Mouse (Mus musculus) hindbrain, embryonic 10.5 days (tissue): ENCODE measurements around the gene Tnnt3. TPM values are rescaled to one million over a fixed set of nuclear protein-coding genes. Genes with fewer than 3 reads are reported as not detected.

Experiments
- DNase-seq: peaks from one replicate; pipeline ENCODE4 v3.0.0-alpha.2; 2017; ENCODE audit warnings: low spot score
- H3K27ac ChIP-seq: fragments of 300-500 bp; sonication (generic); 2 replicates; pipeline ENCODE4 v1.5.1; 2016; ENCODE audit warnings: mild to moderate bottlenecking, moderate library complexity
- H3K27me3 ChIP-seq: fragments of 300-500 bp; sonication (generic); 2 replicates; pipeline ENCODE4 v1.6.1; 2016; ENCODE audit warnings: mild to moderate bottlenecking; ENCODE audit not compliant: poor library complexity, insufficient read depth, severe bottlenecking
- H3K36me3 ChIP-seq: fragments of 300-500 bp; sonication (generic); 2 replicates; pipeline ENCODE4 v1.6.1; 2016; ENCODE audit warnings: mild to moderate bottlenecking, moderate library complexity
- H3K4me1 ChIP-seq: fragments of 300-500 bp; sonication (generic); replicated peaks from 2 replicates; pipeline ENCODE4 v1.6.1; 2016; ENCODE audit warnings: mild to moderate bottlenecking
- H3K4me3 ChIP-seq: fragments of 300-500 bp; sonication (generic); 2 replicates; pipeline ENCODE4 v1.5.1; 2016; ENCODE audit warnings: mild to moderate bottlenecking, moderate library complexity
- H3K9me3 ChIP-seq: fragments of 300-500 bp; sonication (generic); 2 replicates; pipeline ENCODE4 v1.6.1; 2016; ENCODE audit warnings: mild to moderate bottlenecking, moderate library complexity
- WGBS: fragments of 180-500 bp; shearing (Covaris S2); methylation state at CpG from one replicate; pipeline ENCODE4 v1.1.7; 2016; 5-methylcytosine and 5-hydroxymethylcytosine counted together
- polyA plus RNA-seq: library from polyadenylated mRNA; unstranded; fragments of >200 nt; fragmentation: Nextera tagmentation; extraction: Ambion mirVana; gene quantifications from 2 replicates; pipeline ENCODE4 v1.2.1, GENCODE M21; 2016

Gene Tnnt3
- polyA plus RNA-seq, 1 experiment from 2014 or later: 1.1 TPM

- DNase-seq: no peak
- 0 out of 2 replicates have a peak, but pooled peaks cover 6% of the 10 kb centered on the region for H3K27me3 ChIP-seq
- H3K4me1 ChIP-seq: peaks cover 49% of the 10 kb centered on the region
- no peaks in the 10 kb centered on the region for H3K36me3 ChIP-seq
- no peaks in the 10 kb centered on the region for H3K9me3 ChIP-seq
- WGBS: 84% methylated on average over 7 of the region's 7 CpGs
- peak overlapping the region; percentile 92 for H3K27ac ChIP-seq
- H3K4me3 ChIP-seq: no peak overlapping the region
Measured at GRCm38 (mm10) chr7:142470171-142470691, 28.4 kb upstream of the Tnnt3 start.

DNA sequence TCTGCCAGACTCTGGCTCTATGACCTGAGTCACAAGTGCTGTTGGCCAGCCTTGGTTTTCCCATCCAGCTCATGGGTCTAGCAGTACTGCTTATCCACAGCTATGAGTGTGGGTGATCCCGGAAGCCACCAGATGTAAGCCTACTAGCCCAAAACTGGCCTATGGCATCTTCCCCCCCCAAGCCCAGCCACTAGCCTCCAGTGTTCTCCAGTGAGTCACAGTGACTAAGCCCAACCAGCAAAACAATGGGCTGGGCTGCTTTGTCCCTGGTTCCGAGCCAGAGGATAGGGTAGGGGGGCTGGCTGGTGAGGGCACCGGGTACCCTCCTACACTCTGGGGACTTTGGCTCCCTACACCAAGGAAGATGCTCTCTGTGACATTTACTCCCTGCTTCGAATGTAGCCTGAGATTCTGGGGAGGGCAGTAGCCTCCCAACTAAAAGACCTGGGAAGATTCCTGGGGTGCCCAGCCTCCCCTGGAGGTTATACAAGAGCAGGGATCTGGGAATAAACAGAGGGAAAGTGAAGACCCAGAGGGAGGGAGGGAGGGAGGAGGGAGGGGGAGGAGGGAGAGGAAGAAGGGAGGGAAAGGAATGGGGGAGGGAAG, 27.7 kb upstream of the Tnnt3 start:
- DNase-seq: peak; percentile 63
- H3K36me3 ChIP-seq: no peaks in the 10 kb centered on the region
- H3K27ac ChIP-seq: peak overlapping the region; percentile 92
- H3K27me3 ChIP-seq: 0 out of 2 replicates have a peak, but pooled peaks cover under 1% of the 10 kb centered on the region
- H3K4me3 ChIP-seq: no peak overlapping the region
- 23% methylated on average over 4 of the region's 4 CpGs for WGBS
- peaks cover 55% of the 10 kb centered on the region for H3K4me1 ChIP-seq
- no peaks in the 10 kb centered on the region for H3K9me3 ChIP-seq

- Histone ChIP-seq H3K36me3 (no peaks in the 10 kb centered on the region), H3K27me3 (no peaks in the 10 kb centered on the region), H3K4me1 (peaks cover 59% of the 10 kb centered on the region), H3K27ac (peak overlapping the region; percentile 92), H3K4me3 (no peak overlapping the region), H3K9me3 (no peaks in the 10 kb centered on the region)
- 16% methylated on average over 6 of the region's 6 CpGs for WGBS
- DNase-seq: no peak
Measured at GRCm38 (mm10) chr7:142471414-142471861, 27.2 kb upstream of the Tnnt3 start.

DNA sequence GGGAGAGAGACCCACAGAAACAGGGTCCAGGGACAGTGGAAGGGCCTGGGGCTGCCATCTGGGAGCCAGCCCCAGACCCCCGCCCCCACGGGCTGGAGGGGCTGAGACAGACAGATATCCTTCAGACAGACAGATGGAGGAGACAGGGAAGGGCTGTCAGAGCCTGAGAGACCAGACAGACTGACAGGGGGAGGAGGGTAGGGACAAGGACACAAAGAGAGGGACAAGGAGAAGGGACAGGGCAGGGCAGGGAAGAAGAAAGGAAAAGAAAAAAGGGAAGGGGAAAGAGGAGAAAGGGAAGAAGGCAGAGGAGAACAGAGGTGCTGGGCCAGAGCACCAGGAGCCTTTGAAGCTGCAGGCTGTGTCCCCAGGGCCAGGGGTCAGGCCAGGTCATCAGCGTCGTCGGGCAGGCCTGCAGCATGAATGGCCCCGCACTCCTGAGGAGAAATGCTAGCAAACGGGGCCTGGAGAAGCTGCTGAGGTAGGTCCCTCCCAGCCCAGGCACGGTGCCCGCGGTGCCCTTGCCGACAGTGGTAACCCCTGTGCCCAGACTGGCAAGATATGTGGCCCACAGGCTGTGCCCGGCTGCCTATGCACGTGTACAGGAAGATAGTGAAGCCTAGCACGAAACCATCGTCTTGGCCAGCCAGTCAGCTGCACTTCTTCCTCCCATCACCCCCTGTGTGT, 26.6 kb upstream of the Tnnt3 start:
- peak; percentile 59 for DNase-seq
- H3K27me3 ChIP-seq: no peaks in the 10 kb centered on the region
- H3K4me1 ChIP-seq: peaks cover 65% of the 10 kb centered on the region
- H3K4me3 ChIP-seq: peak overlapping the region; percentile 18
- H3K27ac ChIP-seq: peak overlapping the region; percentile 92
- WGBS: 27% methylated on average over 15 of the region's 15 CpGs
- no peaks in the 10 kb centered on the region for H3K9me3 ChIP-seq
- H3K36me3 ChIP-seq: no peaks in the 10 kb centered on the region

DNA sequence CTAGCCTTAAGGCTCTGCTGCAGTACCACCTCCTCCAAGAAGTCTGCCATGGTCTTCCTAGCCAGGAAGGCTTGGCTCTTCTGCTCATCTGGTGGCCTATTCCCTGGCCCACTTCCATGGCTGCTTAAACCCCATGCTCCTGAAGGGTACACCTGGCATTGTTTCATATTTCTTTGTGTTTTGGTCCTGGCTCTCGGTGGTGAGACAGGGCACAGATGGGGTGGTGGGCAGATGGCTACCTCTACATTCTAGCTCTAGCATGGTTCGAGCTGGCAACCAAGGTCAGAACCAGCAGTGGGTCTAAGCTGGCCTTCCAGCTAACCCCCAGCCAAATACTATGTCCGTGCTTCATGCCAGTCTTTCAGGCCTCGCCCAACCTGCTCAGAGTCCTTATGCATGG, 25.7 kb upstream of the Tnnt3 start:
- Histone ChIP-seq H3K9me3 (no peaks in the 10 kb centered on the region), H3K27ac (peak overlapping the region; percentile 92), H3K4me1 (peaks cover 74% of the 10 kb centered on the region), H3K27me3 (no peaks in the 10 kb centered on the region), H3K36me3 (no peaks in the 10 kb centered on the region), H3K4me3 (no peak overlapping the region)
- WGBS: 88% methylated on average over 4 of the region's 4 CpGs
- DNase-seq: no peak

DNA sequence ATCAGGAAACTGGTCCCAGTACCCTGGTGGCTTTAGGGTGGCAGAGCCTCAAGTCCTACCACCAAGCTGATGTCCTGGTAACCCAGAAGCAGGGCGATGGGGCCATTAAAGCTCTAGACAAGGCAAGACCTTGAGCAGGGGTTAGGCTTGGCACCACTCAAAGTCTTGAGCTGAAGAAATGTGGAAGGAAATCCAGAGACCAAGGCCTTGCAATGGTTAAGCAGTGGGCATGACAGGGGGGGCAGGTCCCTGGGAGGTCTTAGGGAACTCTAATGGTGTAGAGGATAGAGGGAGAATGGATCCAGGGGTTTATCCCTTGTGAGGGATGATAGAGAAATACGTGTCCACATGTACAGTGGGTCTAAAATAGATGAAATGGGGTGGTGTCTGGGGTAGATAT, 25.2 kb upstream of the Tnnt3 start:
- no peak overlapping the region for H3K4me3 ChIP-seq
- no peaks in the 10 kb centered on the region for H3K9me3 ChIP-seq
- DNase-seq: no peak
- peak overlapping the region; percentile 92 for H3K27ac ChIP-seq
- 95% methylated on average over 2 of the region's 2 CpGs for WGBS
- H3K4me1 ChIP-seq: peaks cover 80% of the 10 kb centered on the region
- no peaks in the 10 kb centered on the region for H3K27me3 ChIP-seq
- no peaks in the 10 kb centered on the region for H3K36me3 ChIP-seq

- no peak for DNase-seq
- peak overlapping the region; percentile 74 for H3K27ac ChIP-seq
- H3K27me3 ChIP-seq: no peaks in the 10 kb centered on the region
Measured at GRCm38 (mm10) chr7:142474799-142475198, 23.8 kb upstream of the Tnnt3 start.

DNA sequence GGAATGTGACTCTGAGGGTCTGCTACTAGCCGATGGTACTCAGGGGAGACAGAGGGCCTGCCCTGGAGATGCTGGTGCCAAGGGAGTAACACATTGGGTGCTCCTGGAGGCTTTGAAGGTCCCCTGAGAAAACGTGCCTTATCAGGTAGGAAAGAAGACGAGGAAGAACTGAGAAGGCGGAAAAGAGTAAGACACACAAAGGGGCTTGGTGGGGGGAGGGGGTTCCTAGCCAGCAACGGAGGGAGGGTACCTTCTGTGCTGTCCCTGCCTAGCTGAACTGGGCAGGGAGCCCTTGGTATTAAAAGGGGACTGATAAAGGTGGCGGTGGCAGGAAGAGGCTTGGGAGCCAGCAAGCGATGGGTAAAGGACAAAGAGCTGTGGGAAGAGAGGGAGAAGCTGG, 23.0 kb upstream of the Tnnt3 start:
- 69% methylated on average over 7 of the region's 7 CpGs for WGBS
- Histone ChIP-seq H3K27ac (peak overlapping the region; percentile 74), H3K27me3 (no peaks in the 10 kb centered on the region), H3K9me3 (no peaks in the 10 kb centered on the region), H3K4me1 (peaks cover 87% of the 10 kb centered on the region), H3K36me3 (no peaks in the 10 kb centered on the region), H3K4me3 (no peak overlapping the region)
- DNase-seq: no peak

More at GRCm38 (mm10) chr7:142474799-142475198, 23.8 kb upstream of the Tnnt3 start:
- H3K4me3 ChIP-seq: no peak overlapping the region
- 82% methylated on average over 14 of the region's 14 CpGs for WGBS
- H3K4me1 ChIP-seq: peaks cover 92% of the 10 kb centered on the region
- H3K36me3 ChIP-seq: no peaks in the 10 kb centered on the region
- no peaks in the 10 kb centered on the region for H3K9me3 ChIP-seq

GRCm38 (mm10) chr7:142476271-142476670, 22.4 kb upstream of the Tnnt3 start:
- no peaks in the 10 kb centered on the region for H3K36me3 ChIP-seq
- peak overlapping the region; percentile 74; the same call in 1 of the 2 replicates for H3K27ac ChIP-seq
- DNase-seq: no peak
- WGBS: 83% methylated on average over 5 of the region's 5 CpGs
- no peak overlapping the region for H3K4me3 ChIP-seq
- H3K9me3 ChIP-seq: no peaks in the 10 kb centered on the region
- peaks cover 87% of the 10 kb centered on the region for H3K4me1 ChIP-seq
- H3K27me3 ChIP-seq: no peaks in the 10 kb centered on the region

GRCm38 (mm10) chr7:142476795-142477452, 21.7 kb upstream of the Tnnt3 start:
- Histone ChIP-seq H3K4me1 (peaks cover 87% of the 10 kb centered on the region), H3K4me3 (no peak overlapping the region), H3K9me3 (no peaks in the 10 kb centered on the region), H3K36me3 (no peaks in the 10 kb centered on the region), H3K27me3 (no peaks in the 10 kb centered on the region), H3K27ac (peak overlapping the region; percentile 75; the same call in 1 of the 2 replicates)
- 89% methylated on average over 13 of the region's 13 CpGs for WGBS
- no peak for DNase-seq

DNA sequence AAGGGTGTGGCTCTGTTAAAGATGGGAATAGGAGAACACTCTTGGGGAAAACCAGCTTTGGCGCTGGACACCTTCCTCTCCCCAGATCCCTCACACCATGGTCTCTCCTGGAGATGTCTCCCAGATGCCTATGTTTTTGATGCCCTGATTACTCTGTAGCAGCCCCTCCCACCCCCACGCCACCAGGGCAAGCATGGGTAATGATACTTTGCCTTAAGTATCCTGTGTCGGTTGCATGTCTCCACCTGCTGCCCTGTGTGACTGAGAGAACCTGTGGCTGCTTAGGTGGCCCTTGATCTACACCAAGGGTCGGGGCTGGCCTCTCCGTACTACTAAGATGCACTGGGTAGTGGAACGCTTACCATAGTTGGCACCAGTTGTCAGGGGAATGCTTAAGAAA, 20.6 kb upstream of the Tnnt3 start:
- Histone ChIP-seq H3K36me3 (no peaks in the 10 kb centered on the region), H3K27me3 (0 out of 2 replicates have a peak, but pooled peaks cover 3% of the 10 kb centered on the region), H3K4me3 (no peak overlapping the region), H3K4me1 (peaks cover 87% of the 10 kb centered on the region), H3K27ac (peak overlapping the region; percentile 75), H3K9me3 (no peaks in the 10 kb centered on the region)
- no peak for DNase-seq
- WGBS: 90% methylated on average over 6 of the region's 6 CpGs

- peak overlapping the region; percentile 75 for H3K27ac ChIP-seq
- peaks cover 88% of the 10 kb centered on the region for H3K4me1 ChIP-seq
- WGBS: 33% methylated on average over 2 of the region's 2 CpGs
- DNase-seq: no peak
- H3K36me3 ChIP-seq: no peaks in the 10 kb centered on the region
- H3K4me3 ChIP-seq: no peak overlapping the region
- H3K27me3 ChIP-seq: peaks cover 8% of the 10 kb centered on the region; the same call in 1 of the 2 replicates
- H3K9me3 ChIP-seq: no peaks in the 10 kb centered on the region
Measured at GRCm38 (mm10) chr7:142478574-142478973, 20.1 kb upstream of the Tnnt3 start.

GRCm38 (mm10) chr7:142479307-142479706, 19.3 kb upstream of the Tnnt3 start:
- no peak overlapping the region for H3K4me3 ChIP-seq
- H3K27ac ChIP-seq: peak overlapping the region; percentile 75
- H3K27me3 ChIP-seq: peaks cover 15% of the 10 kb centered on the region; the same call in 1 of the 2 replicates
- H3K9me3 ChIP-seq: no peaks in the 10 kb centered on the region
- no peak for DNase-seq
- peaks cover 86% of the 10 kb centered on the region for H3K4me1 ChIP-seq
- H3K36me3 ChIP-seq: no peaks in the 10 kb centered on the region
